ENCODE assay signal across 21 mouse cellular contexts in genomic region chr5:27274781-27275395, GRCm38 (mm10).
"Had no signal": no experiment of that assay in that cellular context is flagged by ENCODE, and none has a peak within 500 bp of the region (broad histone marks: within the 10 kb centered on the region; RNA-seq: fewer than 3 reads in every experiment).

No protein-coding gene starts in this region.

- H3K9me3 ChIP-seq: kidney, embryonic 15.5 days; limb, embryonic 12.5 days; limb, embryonic 15.5 days; midbrain, embryonic 10.5 days; neural tube, embryonic 12.5 days; neural tube, embryonic 15.5 days had no signal

- H3K36me3 ChIP-seq: kidney, embryonic 15.5 days; limb, embryonic 12.5 days; limb, embryonic 15.5 days; midbrain, embryonic 10.5 days; neural tube, embryonic 12.5 days; neural tube, embryonic 15.5 days had no signal

- H3K27ac ChIP-seq: kidney, embryonic 15.5 days; left cerebral cortex, adult 2 months; limb, embryonic 12.5 days; limb, embryonic 15.5 days; liver, embryonic 14.5 days; macrophage; midbrain, embryonic 10.5 days; neural tube, embryonic 12.5 days; neural tube, embryonic 15.5 days had no signal

- H3K4me1 ChIP-seq: kidney, embryonic 15.5 days; limb, embryonic 12.5 days; limb, embryonic 15.5 days; megakaryocyte, embryonic 14.5 days; midbrain, embryonic 10.5 days; neural tube, embryonic 12.5 days had no signal

- H3K4me2 ChIP-seq: kidney, embryonic 15.5 days; limb, embryonic 12.5 days; limb, embryonic 15.5 days; liver, embryonic 11.5 days; lung, embryonic 14.5 days; neural tube, embryonic 12.5 days; neural tube, embryonic 15.5 days had no signal

- ATAC-seq: liver, postnatal 0 days; lung, postnatal 0 days had no signal

- H3K27me3 ChIP-seq: kidney, embryonic 15.5 days; limb, embryonic 12.5 days; limb, embryonic 15.5 days; megakaryocyte, embryonic 14.5 days; neural tube, embryonic 12.5 days; neural tube, embryonic 15.5 days had no signal

- DNase-seq: kidney, adult 8-10 months; kidney, postnatal 10 days; kidney, postnatal 36 days; layer of hippocampus, postnatal 36 days; left cerebral cortex, postnatal 4 days; liver, postnatal 0 days; lung, embryonic 14.5 days; midbrain, embryonic 14.5 days; thymus, postnatal 25 days had no signal

- H3K4me3 ChIP-seq: kidney, embryonic 15.5 days; left cerebral cortex, adult 2 months; limb, embryonic 12.5 days; limb, embryonic 15.5 days; megakaryocyte, embryonic 14.5 days; midbrain, embryonic 10.5 days; neural tube, embryonic 12.5 days; neural tube, embryonic 15.5 days had no signal

- H3K9ac ChIP-seq: kidney, embryonic 15.5 days; limb, embryonic 12.5 days; limb, embryonic 15.5 days; liver, embryonic 14.5 days; liver, postnatal 0 days; lung, embryonic 14.5 days; neural tube, embryonic 12.5 days; neural tube, embryonic 15.5 days had no signal
